Mouse (Mus musculus) kidney, postnatal 0 days (tissue): ENCODE results near the gene Ms4a5. TPM values are rescaled to one million over a fixed set of nuclear protein-coding genes. Genes with fewer than 3 reads are reported as not detected.
A peak's percentile ranks its signal among the peaks of the same experiment; 100 is the strongest.
"Not testable (repeated sequence)": the region's sequence is repeated elsewhere in the genome, so short reads cannot be mapped to it uniquely, and the experiment has no call there.

Experiments
- ATAC-seq: fragments of 200-750 bp; cut with Nextera tagmentation; replicated peaks from 2 replicates; pipeline ENCODE4 v1.8.0; 2017; ENCODE audit warnings: low read depth, moderate number of reproducible peaks, moderate TSS enrichment, moderate library complexity; ENCODE audit not compliant: low FRiP score
- DNase-seq: peaks from one replicate; pipeline ENCODE4 v3.0.0-alpha.2; 2016; ENCODE audit warnings: low spot score
- H3K27ac ChIP-seq: fragments of 300-500 bp; sonication (generic); 2 replicates; pipeline ENCODE4 v1.5.1; 2014; ENCODE audit warnings: mild to moderate bottlenecking
- H3K27me3 ChIP-seq: fragments of 300-500 bp; sonication (generic); 2 replicates; pipeline ENCODE4 v1.6.1; 2014; ENCODE audit warnings: low read length, mixed read lengths; ENCODE audit not compliant: insufficient read depth
- H3K36me3 ChIP-seq: fragments of 300-500 bp; sonication (generic); 2 replicates; pipeline ENCODE4 v1.6.1; 2014; ENCODE audit warnings: low read length, mixed read lengths; ENCODE audit not compliant: insufficient read depth
- H3K4me1 ChIP-seq: fragments of 300-500 bp; sonication (generic); replicated peaks from 2 replicates; pipeline ENCODE4 v1.6.1; 2014; ENCODE audit warnings: antibody characterized with exemption, low read length, mixed read lengths; ENCODE audit not compliant: insufficient read depth
- H3K4me2 ChIP-seq: fragments of 300-500 bp; sonication (generic); 2 replicates; pipeline ENCODE4 v1.6.1; 2014; ENCODE audit warnings: mild to moderate bottlenecking, low read length, moderate library complexity, mixed read lengths
- H3K4me3 ChIP-seq: fragments of 300-500 bp; sonication (generic); replicated peaks from 2 replicates; pipeline ENCODE4 v1.5.1; 2014; ENCODE audit warnings: low read depth, low read length
- H3K9ac ChIP-seq: fragments of 300-500 bp; sonication (generic); 2 replicates; pipeline ENCODE4 v1.6.1; 2014; ENCODE audit warnings: low read depth, low read length
- H3K9me3 ChIP-seq: fragments of 300-500 bp; sonication (generic); replicated peaks from 2 replicates; pipeline ENCODE4 v1.6.1; 2016; ENCODE audit warnings: low read length, inconsistent platforms, mixed read lengths
- CTCF ChIP-seq: IDR thresholded peaks from 2 replicates; pipeline ENCODE4 v1.5.1; 2016; ENCODE audit warnings: antibody characterized with exemption, low read depth, mild to moderate bottlenecking, moderate library complexity
- WGBS: fragments of 180-500 bp; shearing (Covaris S2); extraction: QIAGEN DNeasy Blood & Tissue Kit; methylation state at CpG from one replicate; pipeline ENCODE4 v1.1.7; 2014; 5-methylcytosine and 5-hydroxymethylcytosine counted together
- polyA plus RNA-seq: library from polyadenylated mRNA; unstranded; fragments of >200 nt; fragmentation: Nextera tagmentation; extraction: Ambion mirVana; gene quantifications from 2 replicates; pipeline ENCODE4 v1.2.1, GENCODE M21; 2015

Gene Ms4a5
- polyA plus RNA-seq: not detected in 2 replicates

DNA sequence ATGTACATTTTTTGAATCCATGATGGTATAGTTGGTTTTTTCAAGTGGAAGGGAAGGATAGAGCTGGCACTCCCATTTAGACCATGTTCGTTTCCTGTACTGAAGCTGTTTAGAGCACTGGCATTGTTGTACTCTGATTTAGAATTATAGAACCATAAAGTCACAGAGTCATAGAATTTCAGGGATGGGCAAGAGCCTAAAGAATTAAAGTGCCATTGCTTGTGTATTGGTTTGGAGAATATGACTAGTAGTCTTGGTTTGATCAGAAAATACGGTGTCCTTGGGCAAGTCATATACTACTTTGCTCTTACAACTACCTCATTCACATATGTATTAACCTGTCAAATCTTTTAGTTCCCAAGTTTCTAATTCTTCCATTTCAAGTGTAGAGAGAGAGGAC, at the start of gene Ms4a5:
TSS of gene Ms4a5 (minus strand) at position 101 of the 400 bp plus-strand sequence.
- H3K4me2 ChIP-seq: no peak within 1 kb of the TSS
- DNase-seq: no peak

DNA sequence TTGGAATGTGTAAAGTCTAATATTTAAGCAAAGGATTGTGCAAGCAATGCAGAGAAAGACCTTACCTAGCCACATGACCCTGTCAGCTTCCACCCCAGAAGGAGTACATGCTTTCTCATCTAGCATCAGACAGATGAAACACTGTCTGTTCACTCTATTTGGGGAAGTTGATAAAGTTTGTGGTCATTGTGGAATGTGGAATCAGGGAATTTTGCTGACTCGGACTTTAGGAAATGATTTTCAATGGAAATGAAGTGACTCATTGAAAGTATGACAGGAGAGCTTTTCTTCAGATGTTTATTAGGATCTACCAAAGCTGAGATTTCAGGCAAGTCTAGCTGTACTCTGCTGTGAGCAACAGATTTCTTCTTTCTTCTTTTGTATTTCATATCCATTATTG, 37.5 kb upstream of the Ms4a5 start:
- DNase-seq: no peak
- H3K9me3 ChIP-seq: no peaks in the 10 kb centered on the region
- H3K4me3 ChIP-seq: no peak overlapping the region
- 79% methylated on average over 1 of the region's 1 CpGs for WGBS
- H3K4me1 ChIP-seq: no peaks in the 10 kb centered on the region
- H3K27me3 ChIP-seq: no peaks in the 10 kb centered on the region
- no peaks in the 10 kb centered on the region for H3K36me3 ChIP-seq
- TF ChIP-seq CTCF: no peak
- no peak for ATAC-seq
- no peak overlapping the region for H3K9ac ChIP-seq
- H3K27ac ChIP-seq: no peak overlapping the region
- H3K4me2 ChIP-seq: no peak overlapping the region

More for the DNA sequence above, at the start of gene Ms4a5:
- 91% methylated on average over 2 of the region's 2 CpGs for WGBS
- Histone ChIP-seq H3K4me1 (no peaks in the 10 kb centered on the region), H3K27me3 (no peaks in the 10 kb centered on the region), H3K9me3 (no peaks in the 10 kb centered on the region), H3K27ac (no peak within 1 kb of the TSS), H3K36me3 (no peaks in the 10 kb centered on the region), H3K9ac (no peak within 1 kb of the TSS), H3K4me3 (no peak within 1 kb of the TSS)
- no peak for TF ChIP-seq CTCF
- no peak for ATAC-seq

DNA sequence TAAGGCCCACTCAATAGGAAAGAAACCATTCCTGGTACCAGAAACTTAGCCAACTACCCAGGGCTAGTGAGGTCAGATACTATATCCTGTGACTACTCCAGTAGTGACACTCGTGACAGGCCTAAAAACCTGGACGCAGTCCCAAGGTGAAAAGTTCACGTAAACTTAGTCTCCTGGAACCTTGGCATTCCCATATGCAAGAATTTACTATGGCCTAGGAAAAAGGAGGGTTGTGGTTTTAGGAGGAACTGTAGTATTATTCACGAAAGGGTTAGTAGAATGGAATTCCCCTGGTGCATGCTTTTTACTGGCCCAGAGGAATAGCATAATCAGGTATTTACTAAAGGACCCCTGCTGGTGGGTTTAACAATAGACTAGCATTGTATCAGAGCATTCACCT, 33.1 kb upstream of the Ms4a5 start:
- WGBS: 69% methylated on average over 4 of the region's 4 CpGs
- no peaks in the 10 kb centered on the region for H3K4me1 ChIP-seq

DNA sequence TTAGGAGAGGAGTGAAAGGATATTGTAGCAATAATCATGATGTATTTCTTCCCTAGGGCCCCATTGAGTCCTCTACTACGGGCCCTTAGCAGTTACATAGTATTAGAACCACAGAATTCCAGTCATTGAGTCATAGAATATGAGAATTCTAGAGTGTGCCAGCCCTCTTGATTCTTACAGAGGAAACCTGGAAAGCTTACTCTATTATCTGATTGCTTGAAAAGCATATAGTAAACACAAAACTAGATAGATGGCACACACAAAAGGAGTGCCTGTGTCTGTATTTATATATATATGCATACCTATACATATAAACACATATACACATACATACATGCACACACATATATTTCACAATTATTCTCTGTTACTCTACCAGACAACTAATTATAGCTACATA, 30.7 kb upstream of the Ms4a5 start, which contains the start of gene Ms4a14:
TSS of gene Ms4a14 (minus strand) at position 101 of the 400 bp plus-strand sequence.
- Histone ChIP-seq H3K27ac (no peak within 1 kb of the TSS), H3K27me3 (no peaks in the 10 kb centered on the region), H3K4me2 (no peak within 1 kb of the TSS), H3K36me3 (no peaks in the 10 kb centered on the region), H3K4me1 (no peaks in the 10 kb centered on the region), H3K4me3 (no peak within 1 kb of the TSS), H3K9me3 (no peaks in the 10 kb centered on the region), H3K9ac (no peak within 1 kb of the TSS)
- ATAC-seq (no peak), DNase-seq (no peak)
- TF ChIP-seq CTCF: no peak
- WGBS: 64% methylated on average over 1 of the region's 1 CpGs

More for the DNA sequence above, 33.1 kb upstream of the Ms4a5 start:
- DNase-seq: no peak
- Histone ChIP-seq H3K9ac (no peak overlapping the region), H3K36me3 (no peaks in the 10 kb centered on the region), H3K27ac (no peak overlapping the region), H3K4me2 (no peak overlapping the region), H3K27me3 (no peaks in the 10 kb centered on the region), H3K4me3 (no peak overlapping the region), H3K9me3 (no peaks in the 10 kb centered on the region)
- no peak for TF ChIP-seq CTCF
- no peak for ATAC-seq

DNA sequence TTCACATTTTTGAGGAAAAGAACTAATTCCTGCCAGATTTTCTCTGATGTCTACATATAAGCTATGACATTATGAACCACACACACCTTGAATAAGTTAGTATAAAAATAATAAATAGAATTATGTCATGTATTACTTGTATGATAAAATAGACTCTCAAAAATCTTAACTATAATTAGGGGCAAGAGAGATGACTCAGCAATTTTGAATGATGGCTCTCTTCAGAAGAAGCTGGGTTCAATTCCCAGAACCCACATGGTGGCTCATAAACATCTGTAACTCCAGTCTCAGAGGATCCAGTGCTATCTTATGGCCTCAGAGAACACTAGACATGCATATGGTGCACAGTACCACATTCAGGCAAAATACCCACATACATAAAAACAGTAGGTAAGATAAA, 25.2 kb upstream of the Ms4a5 start:
- Histone ChIP-seq H3K36me3 (no peaks in the 10 kb centered on the region), H3K27me3 (no peaks in the 10 kb centered on the region), H3K4me1 (no peaks in the 10 kb centered on the region), H3K4me2 (no peak overlapping the region), H3K27ac (no peak overlapping the region), H3K9ac (no peak overlapping the region), H3K9me3 (no peaks in the 10 kb centered on the region), H3K4me3 (no peak overlapping the region)
- TF ChIP-seq CTCF: no peak
- DNase-seq (no peak), ATAC-seq (no peak)

DNA sequence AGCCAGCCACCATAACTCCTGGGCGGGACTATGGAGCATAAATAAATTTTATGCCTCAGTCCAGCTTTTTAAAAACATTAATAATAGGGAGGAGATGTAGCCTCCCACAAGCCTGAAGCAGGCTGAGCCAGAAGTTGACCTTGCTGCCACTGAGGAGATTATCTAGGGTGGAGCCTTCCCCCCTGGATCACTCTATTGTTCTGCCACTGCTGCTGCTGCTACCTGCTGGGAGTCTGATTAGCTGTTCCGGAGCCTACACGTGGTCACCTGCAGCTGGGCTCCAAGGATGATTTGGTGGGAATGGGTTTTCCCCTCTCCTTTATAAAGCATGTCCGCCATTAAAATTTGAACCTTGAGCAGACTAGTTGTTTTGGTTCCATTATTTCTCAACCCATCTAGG, 15.9 kb upstream of the Ms4a5 start:
- not testable (repeated sequence) for H3K4me1 ChIP-seq, H3K4me2 ChIP-seq, H3K27ac ChIP-seq, ATAC-seq, DNase-seq, H3K36me3 ChIP-seq, H3K27me3 ChIP-seq, H3K9me3 ChIP-seq, H3K4me3 ChIP-seq, H3K9ac ChIP-seq
- WGBS: 66% methylated on average over 4 of the region's 4 CpGs

DNA sequence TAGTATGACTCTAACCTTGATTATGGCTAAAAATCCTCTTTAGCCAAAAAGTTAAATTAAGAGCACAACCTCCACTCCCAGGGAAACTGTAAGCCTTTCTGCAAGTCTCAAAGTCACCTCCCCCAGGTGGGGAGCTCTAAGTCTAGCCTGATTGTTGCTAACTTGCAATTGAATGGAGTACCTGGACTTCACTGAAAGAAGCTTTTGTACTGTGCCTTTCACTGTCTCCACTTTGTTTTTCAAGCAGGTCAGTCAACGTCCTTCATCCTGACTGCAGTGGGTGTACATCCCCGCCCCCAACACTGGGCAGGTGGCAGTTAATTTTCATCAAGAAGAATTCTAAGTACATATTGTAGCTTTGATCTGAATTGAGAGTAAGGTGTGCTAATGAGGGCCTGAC, 15.3 kb upstream of the Ms4a5 start:
- Histone ChIP-seq H3K27ac (no peak overlapping the region), H3K4me1 (no peaks in the 10 kb centered on the region), H3K4me2 (no peak overlapping the region), H3K9me3 (no peaks in the 10 kb centered on the region), H3K27me3 (no peaks in the 10 kb centered on the region), H3K36me3 (no peaks in the 10 kb centered on the region), H3K9ac (no peak overlapping the region), H3K4me3 (no peak overlapping the region)
- no peak for ATAC-seq
- 58% methylated on average over 2 of the region's 2 CpGs for WGBS
- DNase-seq: no peak
- no peak for TF ChIP-seq CTCF

DNA sequence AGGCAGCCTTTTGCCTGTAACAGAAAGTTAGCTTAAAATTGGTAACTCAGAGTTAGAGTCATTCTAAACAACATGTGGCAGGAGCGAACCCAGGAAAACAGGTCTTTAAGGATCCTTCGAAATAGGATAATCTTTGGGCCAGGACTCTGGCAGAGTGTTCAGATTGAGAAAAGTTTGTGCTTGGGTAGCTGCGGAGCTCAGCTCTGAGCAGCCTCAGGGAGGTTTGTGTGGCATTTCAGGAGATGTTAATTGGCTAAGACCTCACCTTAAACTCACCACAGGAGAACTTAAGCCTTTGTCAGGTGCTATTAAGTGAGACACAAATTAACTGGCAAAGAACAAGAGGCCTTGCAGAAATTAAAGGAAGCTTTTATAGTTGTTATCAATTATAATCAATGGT, 9.9 kb upstream of the Ms4a5 start:
- H3K27me3 ChIP-seq, H3K27ac ChIP-seq, ATAC-seq, DNase-seq, H3K9ac ChIP-seq, H3K9me3 ChIP-seq, H3K4me1 ChIP-seq, H3K36me3 ChIP-seq, H3K4me3 ChIP-seq: not testable (repeated sequence)
- WGBS: 21% methylated on average over 3 of the region's 3 CpGs
- H3K4me2 ChIP-seq: peak overlapping the region; percentile 57; the same call in 1 of the 2 replicates
